Mouse (Mus musculus): ENCODE results near the gene Pim3.
"Not testable (repeated sequence)": the region's sequence is repeated elsewhere in the genome, so short reads cannot be mapped to it uniquely, and the experiment has no call there.

Pim3 gene

GRCm38 (mm10) chr15:88861772-88862622 lies at the start of gene Pim3:
Gene Pim3 (plus strand): TSS chr15:88862186.
- peak; percentile 95 to 98 for DNase-seq (ENCODE audit: low spot score in 2 of 2)

GRCm38 (mm10) chr15:88813262-88813661 lies 48.7 kb upstream of the Pim3 start:
- DNase-seq (ENCODE audit: low spot score in 2 of 2): no peak

DNA sequence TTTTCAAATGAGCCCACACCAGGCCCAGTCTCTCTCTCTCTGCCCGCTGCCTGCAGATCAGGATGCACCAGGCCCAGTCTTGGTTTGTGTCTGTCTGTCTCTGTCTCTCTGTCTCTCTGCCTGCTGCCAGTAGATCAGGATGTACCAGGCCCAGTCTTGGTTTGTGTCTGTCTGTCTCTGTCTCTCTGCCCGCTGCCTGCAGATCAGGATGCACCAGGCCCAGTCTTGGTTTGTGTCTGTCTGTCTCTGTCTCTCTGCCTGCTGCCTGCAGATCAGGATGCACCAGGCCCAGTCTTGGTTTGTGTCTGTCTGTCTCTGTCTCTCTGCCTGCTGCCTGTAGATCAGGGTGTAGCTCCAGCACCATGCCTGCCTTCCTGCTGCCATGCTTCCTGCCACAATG lies 48.1 kb upstream of the Pim3 start:
- DNase-seq (ENCODE audit: low spot score in 2 of 2): not testable (repeated sequence)

DNA sequence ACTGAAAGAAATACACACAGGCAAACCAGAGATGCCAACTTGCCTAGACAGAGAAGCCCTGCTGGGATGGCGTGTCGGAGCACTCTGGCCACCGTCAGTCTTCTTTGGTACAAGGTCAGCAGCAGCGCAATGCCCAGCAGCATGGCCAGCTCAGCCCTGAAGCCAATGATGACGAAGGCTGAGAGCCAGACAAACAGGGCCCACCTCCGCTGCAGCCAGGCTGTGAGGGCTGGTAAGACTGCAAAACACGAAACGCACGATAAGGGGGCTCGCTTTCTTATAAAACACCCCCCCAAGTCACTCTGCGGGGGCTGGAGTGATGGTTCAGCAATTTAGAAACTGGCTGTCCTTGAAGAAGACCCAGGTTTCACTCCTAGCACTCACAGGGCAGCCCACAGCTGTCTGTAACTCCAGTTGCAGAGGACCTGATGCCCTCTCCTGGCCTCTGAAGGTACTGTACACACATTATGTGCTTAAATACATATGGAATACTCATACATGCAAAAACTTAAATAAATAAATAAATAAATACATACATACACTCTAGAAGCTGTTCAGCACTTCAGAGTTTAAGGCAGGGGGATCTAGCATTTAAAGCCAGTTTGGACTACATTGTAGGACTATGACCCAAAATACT lies 47.5 kb upstream of the Pim3 start:
- no peak for DNase-seq (ENCODE audit: low spot score in 2 of 2)

- no peak for DNase-seq (ENCODE audit: low spot score in 2 of 2)
Observed at GRCm38 (mm10) chr15:88815196-88815700, 46.7 kb upstream of the Pim3 start.

- peak; percentile 99 to 100 for DNase-seq (ENCODE audit: low spot score in 2 of 2)
Observed at GRCm38 (mm10) chr15:88819026-88819905, 42.7 kb upstream of the Pim3 start, which contains the start of the genes Alg12 and Creld2. Gene Alg12 (minus strand): TSS chr15:88819318. Gene Creld2 (plus strand): TSS chr15:88819646.

- no peak for DNase-seq (ENCODE audit: low spot score in 2 of 2)
Observed at GRCm38 (mm10) chr15:88819906-88820303, 42.1 kb upstream of the Pim3 start.

- DNase-seq (ENCODE audit: low spot score in 2 of 2): no peak
Observed at GRCm38 (mm10) chr15:88821403-88821802, 40.6 kb upstream of the Pim3 start.

DNA sequence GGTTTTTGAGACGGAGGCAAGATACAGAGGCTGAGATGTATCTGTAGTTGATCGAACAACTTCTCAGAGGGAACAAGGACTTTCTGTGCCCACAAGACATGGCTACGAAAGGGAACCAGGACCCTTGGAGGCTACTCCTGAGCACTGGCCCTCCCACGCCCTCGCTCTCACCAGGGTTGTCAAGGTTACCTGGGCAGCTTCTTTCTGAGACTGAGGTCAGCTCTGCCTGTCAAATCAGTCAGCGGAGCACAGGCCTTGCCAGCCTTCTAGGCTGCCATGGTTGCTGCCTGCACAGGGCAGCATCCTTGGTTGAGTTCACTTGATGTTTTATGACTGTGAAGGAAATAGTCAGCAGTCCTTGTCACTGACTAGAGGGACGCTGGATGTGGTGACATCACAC lies 39.5 kb upstream of the Pim3 start:
- DNase-seq (ENCODE audit: low spot score in 2 of 2): no peak

DNA sequence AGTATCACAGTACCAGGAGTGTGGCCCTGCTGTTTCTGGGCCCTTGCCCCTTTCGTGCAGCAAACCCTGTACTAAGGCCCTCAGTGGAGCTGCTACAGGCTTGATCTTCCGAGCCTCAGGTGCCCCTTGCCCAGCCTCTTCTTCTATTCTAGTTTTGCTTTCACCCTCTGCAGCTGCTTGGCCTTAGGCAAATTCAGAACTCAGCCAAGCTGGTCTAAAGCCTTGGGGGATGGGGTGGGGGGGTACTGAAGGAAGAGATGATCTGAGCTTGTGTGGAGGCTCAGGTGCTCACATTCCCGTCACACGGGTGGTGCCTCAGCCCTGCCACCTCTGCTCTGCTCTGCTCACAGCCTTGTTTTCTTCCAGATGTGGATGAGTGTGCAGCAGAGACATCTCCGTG lies 38.6 kb upstream of the Pim3 start:
- DNase-seq (ENCODE audit: low spot score in 2 of 2): no peak

DNA sequence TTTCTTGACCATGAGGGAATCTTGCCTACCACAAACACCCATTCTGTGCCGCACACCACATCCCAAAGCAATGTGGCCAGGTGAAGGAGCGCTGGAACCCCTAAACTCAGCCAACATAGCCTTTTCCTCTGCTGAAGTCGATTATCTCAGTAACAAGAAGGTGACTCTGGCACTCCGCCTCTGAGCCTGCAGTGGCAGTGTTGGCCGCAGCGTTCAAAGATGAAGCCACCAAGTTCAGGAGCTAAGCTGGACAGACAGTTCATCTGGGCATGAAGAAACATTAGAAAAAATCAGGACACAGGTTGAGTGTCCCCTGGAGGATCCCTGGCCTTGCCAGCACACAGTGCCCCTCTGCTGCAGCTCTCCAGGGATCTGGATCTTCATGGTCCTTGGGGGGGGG lies 34.5 kb upstream of the Pim3 start:
- no peak for DNase-seq (ENCODE audit: low spot score in 2 of 2)

- peak in 1 of 2 experiments; percentile 51 for DNase-seq (ENCODE audit: low spot score in 2 of 2)
Observed at GRCm38 (mm10) chr15:88827991-88828799, 33.8 kb upstream of the Pim3 start.

- peak in 1 of 2 experiments; percentile 91 for DNase-seq (ENCODE audit: low spot score in 2 of 2)
Observed at GRCm38 (mm10) chr15:88828800-88829705, 32.9 kb upstream of the Pim3 start.

- DNase-seq (ENCODE audit: low spot score in 2 of 2): peak in 1 of 2 experiments; percentile 47
Observed at GRCm38 (mm10) chr15:88829791-88830440, 32.1 kb upstream of the Pim3 start.

DNA sequence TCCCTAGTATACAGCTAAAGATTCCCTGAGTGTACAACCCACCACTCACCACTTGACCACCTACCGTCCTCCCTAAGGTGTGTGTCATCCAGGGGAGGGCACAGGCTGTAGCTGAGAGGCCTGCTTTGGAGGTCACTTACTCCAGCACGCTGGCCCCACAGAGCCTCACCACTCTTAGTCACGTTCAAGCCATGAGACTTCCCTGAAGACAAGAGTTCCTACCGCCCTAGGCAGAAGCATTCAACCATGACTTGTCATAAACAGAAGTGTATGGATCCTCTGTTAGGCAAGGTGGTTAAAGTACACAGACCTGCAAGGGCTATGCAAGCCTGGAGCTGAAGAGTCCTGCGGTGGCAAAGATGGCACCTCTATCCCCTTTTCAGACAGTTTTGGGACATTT lies 31.3 kb upstream of the Pim3 start:
- DNase-seq (ENCODE audit: low spot score in 2 of 2): no peak

- no peak for DNase-seq (ENCODE audit: low spot score in 2 of 2)
Observed at GRCm38 (mm10) chr15:88831482-88831881, 30.5 kb upstream of the Pim3 start.

DNA sequence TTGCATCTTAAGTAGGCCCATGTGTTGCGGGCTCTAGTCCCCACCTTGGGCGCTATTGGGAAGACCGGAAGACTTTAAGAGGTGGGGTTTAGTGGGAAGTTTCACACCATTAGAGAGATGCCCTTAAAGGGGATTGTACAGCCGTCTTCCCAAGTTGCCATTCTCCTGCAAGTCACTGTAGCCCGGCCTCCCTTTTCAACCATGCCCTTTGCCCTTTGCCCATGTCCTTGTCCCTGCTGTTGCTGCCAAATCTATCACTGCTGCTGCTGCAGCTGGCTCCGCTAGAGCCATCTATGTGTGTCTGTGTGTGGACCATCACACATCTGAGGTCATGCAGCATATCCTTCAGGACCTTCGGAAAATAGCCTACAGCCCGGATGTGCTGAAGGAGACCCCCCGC lies 29.4 kb upstream of the Pim3 start:
- DNase-seq (ENCODE audit: low spot score in 2 of 2): no peak

GRCm38 (mm10) chr15:88836031-88836430 lies 26.0 kb upstream of the Pim3 start:
- DNase-seq (ENCODE audit: low spot score in 2 of 2): no peak

DNA sequence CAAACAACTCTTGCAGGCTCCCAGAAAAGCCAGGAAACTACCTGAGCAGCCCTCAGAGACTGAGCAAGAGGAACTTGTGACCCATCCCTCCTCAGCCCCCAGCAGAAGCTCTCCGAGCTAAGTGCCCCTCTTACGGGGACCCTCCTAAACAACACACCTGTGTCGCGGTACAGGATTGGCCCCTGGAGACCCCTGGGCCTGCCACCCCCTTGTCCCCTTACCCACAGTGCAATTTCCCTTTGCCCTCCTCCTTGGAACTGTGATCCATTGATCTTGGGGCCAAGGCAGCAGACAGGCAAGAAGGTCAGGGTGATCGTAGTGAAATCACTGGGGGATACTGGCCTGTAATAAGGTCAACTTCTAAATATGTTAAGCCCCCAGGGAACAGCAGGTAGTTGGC lies 25.4 kb upstream of the Pim3 start:
- no peak for DNase-seq (ENCODE audit: low spot score in 2 of 2)
